Mouse (Mus musculus): ENCODE measurements around the gene Card19. TPM values are rescaled to one million over a fixed set of nuclear protein-coding genes. Genes with fewer than 3 reads are reported as not detected.
A peak's percentile ranks its signal among the peaks of the same experiment; 100 is the strongest.

Gene Card19
- total and polyA plus RNA-seq, 2 experiments from 2014 or later, result 136 to 188 TPM

DNA sequence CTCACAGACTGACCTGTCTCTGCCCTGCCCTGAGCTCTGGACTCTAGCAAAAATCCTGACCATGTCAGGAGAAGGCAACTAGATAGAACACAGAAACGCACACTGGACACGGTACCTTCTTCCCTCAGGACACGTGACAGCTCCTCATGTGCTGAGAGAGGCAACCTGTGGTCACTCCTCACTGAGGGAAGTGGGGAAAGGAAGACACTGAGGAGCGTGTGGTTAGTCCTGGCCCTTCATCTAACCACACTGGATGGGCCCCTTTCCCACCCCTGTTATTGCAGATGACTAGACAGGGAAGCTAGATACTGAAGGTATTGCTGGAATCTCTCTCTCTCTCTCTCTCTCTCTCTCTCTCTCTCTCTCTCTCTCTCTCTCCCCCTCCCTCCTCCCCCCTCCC is 53.1 kb downstream of the Card19 start:
- 45% methylated on average over 4 of the region's 4 CpGs for WGBS
- Histone ChIP-seq H3K36me3 (replicated peaks; ENCODE audit: control insufficient read depth, insufficient read depth, low read length) (no peaks in the 10 kb centered on the region), H3K27ac (ENCODE audit: low read depth) (no peak overlapping the region), H3K4me2 (ENCODE audit: low read depth, low read length) (no peak overlapping the region), H3K9ac (replicated peaks; ENCODE audit: low read depth, low read length) (no peak overlapping the region), H3K4me1 (ENCODE audit: control insufficient read depth, insufficient read depth) (no peaks in the 10 kb centered on the region), H3K4me3 (ENCODE audit: low read depth, low read length) (no peak overlapping the region), H3K9me3 (replicated peaks; ENCODE audit: control insufficient read depth, low read length) (no peaks in the 10 kb centered on the region), H3K27me3 (ENCODE audit: control insufficient read depth, insufficient read depth, low read length) (no peaks in the 10 kb centered on the region)
- DNase-seq (ENCODE audit: low spot score) (peak; percentile 4), ATAC-seq (ENCODE audit: insufficient read depth, low read depth) (no peak)
- TF ChIP-seq EP300 (IDR thresholded peaks at IDR 0.05; ENCODE audit: low read depth) (no peak), CTCF (IDR thresholded peaks at IDR 0.05; ENCODE audit: low read depth) (no peak)

DNA sequence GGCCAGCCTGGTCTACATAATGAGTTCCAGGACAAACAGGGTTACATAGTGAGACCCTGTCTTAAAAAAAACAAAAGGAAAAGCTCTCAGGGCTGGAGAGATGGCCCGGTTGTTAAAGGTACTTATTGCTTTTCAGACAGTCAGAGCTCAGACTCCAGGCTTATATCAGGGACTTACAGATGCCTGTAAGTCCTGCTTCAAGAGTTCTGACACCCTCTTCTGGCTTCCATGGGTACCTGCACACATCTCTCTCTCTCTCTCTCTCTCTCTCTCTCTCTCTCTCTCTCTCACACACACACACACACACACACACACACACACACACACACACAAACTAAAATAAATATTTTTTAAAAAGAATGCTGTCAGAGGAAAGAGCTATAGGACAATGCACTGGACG is 54.6 kb downstream of the Card19 start:
- no peaks in the 10 kb centered on the region for H3K36me3 ChIP-seq (replicated peaks; ENCODE audit: control insufficient read depth, insufficient read depth, low read length)
- 0 out of 2 replicates have a peak, but pooled peaks cover 6% of the 10 kb centered on the region for H3K9me3 ChIP-seq (replicated peaks; ENCODE audit: control insufficient read depth, low read length)
- no peak for TF ChIP-seq EP300 (IDR thresholded peaks at IDR 0.05; ENCODE audit: low read depth)
- TF ChIP-seq CTCF (IDR thresholded peaks at IDR 0.05; ENCODE audit: low read depth), result peak; percentile 19; the same call in 1 of the 2 replicates
- H3K27ac ChIP-seq (ENCODE audit: low read depth), result no peak overlapping the region
- no peak overlapping the region for H3K9ac ChIP-seq (replicated peaks; ENCODE audit: low read depth, low read length)
- H3K4me2 ChIP-seq (ENCODE audit: low read depth, low read length), result no peak overlapping the region
- ATAC-seq (ENCODE audit: insufficient read depth, low read depth) (no peak), DNase-seq (ENCODE audit: low spot score) (peak; percentile 4)
- no peak overlapping the region for H3K4me3 ChIP-seq (ENCODE audit: low read depth, low read length)
- H3K4me1 ChIP-seq (ENCODE audit: control insufficient read depth, insufficient read depth), result no peaks in the 10 kb centered on the region
- H3K27me3 ChIP-seq (ENCODE audit: control insufficient read depth, insufficient read depth, low read length), result no peaks in the 10 kb centered on the region
- WGBS, result 52% methylated on average over 2 of the region's 2 CpGs

DNA sequence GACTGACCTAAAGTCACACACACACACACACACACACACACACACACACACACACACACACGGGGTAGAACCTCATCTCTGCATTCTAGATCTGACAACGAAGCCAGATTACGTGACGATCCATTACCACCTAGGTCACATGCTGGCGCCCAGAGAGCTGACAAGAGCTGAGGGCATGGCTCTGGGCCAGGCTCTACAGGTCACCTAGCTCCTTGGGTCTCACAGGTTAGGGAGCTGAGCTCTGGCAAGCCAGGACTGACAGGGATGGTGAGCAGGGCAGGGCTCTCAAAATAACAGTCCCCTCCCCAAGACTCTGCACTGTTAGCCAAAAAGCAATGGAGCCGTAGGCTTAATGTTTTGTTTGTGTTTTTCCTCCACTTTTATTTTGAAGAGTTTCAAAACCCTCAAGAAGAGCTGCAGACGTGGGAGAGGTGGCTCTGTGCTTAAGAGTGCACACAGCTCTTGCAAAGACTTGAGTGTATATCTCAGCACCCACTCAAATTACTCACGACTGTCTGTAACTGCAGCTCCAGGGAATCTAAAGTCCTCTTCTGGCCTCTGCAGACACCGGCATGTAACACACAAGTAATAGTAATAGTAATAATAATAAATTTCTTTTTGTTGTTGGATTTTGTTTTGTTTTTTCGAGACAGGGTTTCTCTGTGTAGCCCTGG is 57.7 kb downstream of the Card19 start:
- no peaks in the 10 kb centered on the region for H3K27me3 ChIP-seq (ENCODE audit: control insufficient read depth, insufficient read depth, low read length)
- 64% methylated on average over 10 of the region's 10 CpGs for WGBS
- H3K4me1 ChIP-seq (ENCODE audit: control insufficient read depth, insufficient read depth), result 0 out of 2 replicates have a peak, but pooled peaks cover 12% of the 10 kb centered on the region
- H3K9me3 ChIP-seq (replicated peaks; ENCODE audit: control insufficient read depth, low read length), result 0 out of 2 replicates have a peak, but pooled peaks cover 6% of the 10 kb centered on the region
- H3K27ac ChIP-seq (ENCODE audit: low read depth), result no peak overlapping the region
- no peak overlapping the region for H3K4me3 ChIP-seq (ENCODE audit: low read depth, low read length)
- H3K4me2 ChIP-seq (ENCODE audit: low read depth, low read length), result no peak overlapping the region
- H3K36me3 ChIP-seq (replicated peaks; ENCODE audit: control insufficient read depth, insufficient read depth, low read length), result no peaks in the 10 kb centered on the region
- peak; percentile 3 for DNase-seq (ENCODE audit: low spot score)
- no peak for TF ChIP-seq CTCF (IDR thresholded peaks at IDR 0.05; ENCODE audit: low read depth)
- TF ChIP-seq EP300 (IDR thresholded peaks at IDR 0.05; ENCODE audit: low read depth), result no peak
- H3K9ac ChIP-seq (replicated peaks; ENCODE audit: low read depth, low read length), result no peak overlapping the region
- no peak for ATAC-seq (ENCODE audit: insufficient read depth, low read depth)

DNA sequence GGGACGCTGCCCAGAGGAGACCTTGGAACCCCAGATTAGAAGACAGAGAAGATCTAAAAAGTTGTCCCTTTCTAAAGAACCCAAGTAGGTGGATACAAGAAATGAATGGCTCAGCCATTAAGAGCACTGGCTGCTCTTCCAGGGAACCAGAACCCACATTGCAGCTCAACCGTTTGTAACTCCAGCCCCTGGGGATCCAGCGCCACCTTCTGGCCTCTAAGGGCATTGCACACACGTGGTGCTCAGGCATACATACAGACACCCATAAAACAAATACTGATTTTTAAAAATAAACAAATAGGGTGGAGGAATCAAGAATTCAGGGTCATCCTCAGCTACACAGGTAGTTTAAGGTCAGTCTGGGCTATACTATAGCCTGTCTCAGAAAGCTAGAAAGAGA is 59.2 kb downstream of the Card19 start:
- H3K9ac ChIP-seq (replicated peaks; ENCODE audit: low read depth, low read length), result no peak overlapping the region

DNA sequence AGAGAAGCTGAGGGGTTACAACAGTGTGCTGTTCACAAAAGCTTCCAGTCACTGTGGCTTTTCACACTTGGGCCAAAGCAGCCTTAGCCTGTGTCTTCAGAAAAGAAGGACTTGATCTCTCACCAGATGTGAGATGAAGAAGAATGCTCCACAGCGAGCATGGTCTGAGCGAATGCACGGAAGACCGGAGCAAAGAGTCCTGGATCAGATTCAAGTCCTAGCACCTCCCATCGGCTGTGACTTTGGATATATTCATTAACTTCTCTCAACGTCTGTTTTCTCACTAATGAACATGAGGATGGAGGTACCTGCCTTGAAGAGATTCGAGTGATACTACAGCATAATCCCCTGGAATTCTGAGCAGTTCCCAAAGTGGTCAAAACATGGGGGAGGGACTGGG is 61.2 kb downstream of the Card19 start:
- Histone ChIP-seq H3K27me3 (ENCODE audit: control insufficient read depth, insufficient read depth, low read length) (0 out of 2 replicates have a peak, but pooled peaks cover 3% of the 10 kb centered on the region), H3K4me3 (ENCODE audit: low read depth, low read length) (no peak overlapping the region), H3K4me2 (ENCODE audit: low read depth, low read length) (no peak overlapping the region), H3K9me3 (replicated peaks; ENCODE audit: control insufficient read depth, low read length) (0 out of 2 replicates have a peak, but pooled peaks cover 6% of the 10 kb centered on the region), H3K4me1 (ENCODE audit: control insufficient read depth, insufficient read depth) (0 out of 2 replicates have a peak, but pooled peaks cover 12% of the 10 kb centered on the region), H3K36me3 (replicated peaks; ENCODE audit: control insufficient read depth, insufficient read depth, low read length) (no peaks in the 10 kb centered on the region), H3K9ac (replicated peaks; ENCODE audit: low read depth, low read length) (no peak overlapping the region), H3K27ac (ENCODE audit: low read depth) (no peak overlapping the region)
- ATAC-seq (ENCODE audit: insufficient read depth, low read depth) (no peak), DNase-seq (ENCODE audit: low spot score) (peak; percentile 4)
- no peak for TF ChIP-seq CTCF (IDR thresholded peaks at IDR 0.05; ENCODE audit: low read depth)
- TF ChIP-seq EP300 (IDR thresholded peaks at IDR 0.05; ENCODE audit: low read depth), result no peak
- 49% methylated on average over 7 of the region's 7 CpGs for WGBS

More for the DNA sequence above, 59.2 kb downstream of the Card19 start:
- no peak overlapping the region for H3K27ac ChIP-seq (ENCODE audit: low read depth)
- no peak overlapping the region for H3K4me2 ChIP-seq (ENCODE audit: low read depth, low read length)
- 0 out of 2 replicates have a peak, but pooled peaks cover 12% of the 10 kb centered on the region for H3K4me1 ChIP-seq (ENCODE audit: control insufficient read depth, insufficient read depth)
- H3K9me3 ChIP-seq (replicated peaks; ENCODE audit: control insufficient read depth, low read length), result 0 out of 2 replicates have a peak, but pooled peaks cover 6% of the 10 kb centered on the region
- H3K27me3 ChIP-seq (ENCODE audit: control insufficient read depth, insufficient read depth, low read length), result no peaks in the 10 kb centered on the region
- H3K4me3 ChIP-seq (ENCODE audit: low read depth, low read length), result no peak overlapping the region
- no peaks in the 10 kb centered on the region for H3K36me3 ChIP-seq (replicated peaks; ENCODE audit: control insufficient read depth, insufficient read depth, low read length)
- DNase-seq (ENCODE audit: low spot score), result no peak
- WGBS, result 71% methylated on average over 4 of the region's 4 CpGs
- TF ChIP-seq EP300 (IDR thresholded peaks at IDR 0.05; ENCODE audit: low read depth) (no peak), CTCF (IDR thresholded peaks at IDR 0.05; ENCODE audit: low read depth) (peak; percentile 15; the same call in 1 of the 2 replicates)
- no peak for ATAC-seq (ENCODE audit: insufficient read depth, low read depth)
